9 mouse cellular contexts compared by ENCODE assay signal in genomic region chr4:155069191-155069590, GRCm38 (mm10). TPM values are rescaled to one million over a fixed set of nuclear protein-coding genes. Genes with fewer than 3 reads are reported as not detected.
DNase-seq lines count a peak whose midpoint lies in the region; ATAC-seq and TF ChIP-seq lines count a peak whose summit lies in the region.
"Had no signal": no experiment of that assay in that cellular context is flagged by ENCODE, and none has a peak within 500 bp of the region (broad histone marks: within the 10 kb centered on the region; RNA-seq: fewer than 3 reads in every experiment).

No protein-coding gene starts in this region.

- H3K9ac ChIP-seq in hindbrain, embryonic 13.5 days, result peak overlapping the region; percentile 43; the same call in 1 of the 2 replicates
- H3K9ac ChIP-seq in hindbrain, embryonic 16.5 days (ENCODE audit: low read depth, low read length), result no peak overlapping the region
- no peak overlapping the region for H3K9ac ChIP-seq in liver, postnatal 0 days (replicated peaks)
- H3K9ac ChIP-seq in forebrain, embryonic 15.5 days (replicated peaks), result no peak overlapping the region

- TF ChIP-seq CTCF in liver, postnatal 0 days (IDR thresholded peaks at IDR 0.05; ENCODE audit: low read depth), result peak; percentile 54

- H3K4me1 ChIP-seq in hindbrain, embryonic 13.5 days (replicated peaks), result peaks cover 22% of the 10 kb centered on the region
- H3K4me1 ChIP-seq in hindbrain, embryonic 16.5 days (ENCODE audit: control insufficient read depth, insufficient read depth, low read depth, low read length), result peaks cover 14% of the 10 kb centered on the region
- H3K4me1 ChIP-seq in liver, postnatal 0 days (ENCODE audit: insufficient read depth), result peaks cover 12% of the 10 kb centered on the region
- peaks cover 19% of the 10 kb centered on the region for H3K4me1 ChIP-seq in forebrain, embryonic 15.5 days

- no peak for ATAC-seq in hindbrain, embryonic 13.5 days (ENCODE audit: low FRiP score)
- ATAC-seq in hindbrain, embryonic 16.5 days, result no peak
- no peak for ATAC-seq in liver, postnatal 0 days
- ATAC-seq in frontal cortex, adult (ENCODE audit: low TSS enrichment), result no peak
- ATAC-seq in forebrain, embryonic 15.5 days (replicated peaks), result no peak

- H3K4me3 ChIP-seq in hindbrain, embryonic 13.5 days, result no peak overlapping the region
- no peak overlapping the region for H3K4me3 ChIP-seq in hindbrain, embryonic 16.5 days (ENCODE audit: low read length)
- no peak overlapping the region for H3K4me3 ChIP-seq in liver, postnatal 0 days (ENCODE audit: low read depth, low read length)
- H3K4me3 ChIP-seq in forebrain, embryonic 15.5 days, result no peak overlapping the region

- H3K36me3 ChIP-seq in hindbrain, embryonic 13.5 days, result peaks cover 57% of the 10 kb centered on the region
- H3K36me3 ChIP-seq in hindbrain, embryonic 16.5 days (ENCODE audit: control insufficient read depth, insufficient read depth, low read length), result peaks cover 36% of the 10 kb centered on the region
- H3K36me3 ChIP-seq in liver, postnatal 0 days (replicated peaks; ENCODE audit: insufficient read depth, low read length), result peaks cover 54% of the 10 kb centered on the region
- peaks cover 54% of the 10 kb centered on the region for H3K36me3 ChIP-seq in forebrain, embryonic 15.5 days

- 84% methylated on average over 6 of the region's 6 CpGs for WGBS in hindbrain, embryonic 13.5 days
- 84% methylated on average over 6 of the region's 6 CpGs for WGBS in hindbrain, embryonic 16.5 days
- WGBS in liver, postnatal 0 days (ENCODE audit: insufficient replicate concordance), result 77% methylated on average over 6 of the region's 6 CpGs
- WGBS in forebrain, embryonic 15.5 days, result 90% methylated on average over 6 of the region's 6 CpGs

- H3K4me2 ChIP-seq in hindbrain, embryonic 13.5 days, result no peak overlapping the region
- H3K4me2 ChIP-seq in hindbrain, embryonic 16.5 days (ENCODE audit: low read length), result no peak overlapping the region
- no peak overlapping the region for H3K4me2 ChIP-seq in liver, postnatal 0 days (ENCODE audit: low read depth, low read length)
- H3K4me2 ChIP-seq in forebrain, embryonic 15.5 days (replicated peaks), result no peak overlapping the region

- no peak for TF ChIP-seq EP300 in liver, postnatal 0 days (IDR thresholded peaks at IDR 0.05; ENCODE audit: low read depth)

- peak; percentile 43 to 49 for DNase-seq in right cerebral cortex, adult 2 months (ENCODE audit: low spot score in 2 of 2)
- DNase-seq in right cerebral cortex, postnatal 36 days (ENCODE audit: low spot score in 2 of 2), result no peak
- peak; percentile 38 for DNase-seq in ZHBTc4 (ENCODE audit: low read depth, low spot score)
- DNase-seq in liver, postnatal 0 days, result no peak

- no peaks in the 10 kb centered on the region for H3K9me3 ChIP-seq in hindbrain, embryonic 13.5 days
- H3K9me3 ChIP-seq in hindbrain, embryonic 16.5 days (ENCODE audit: control insufficient read depth, low read length), result no peaks in the 10 kb centered on the region
- H3K9me3 ChIP-seq in liver, postnatal 0 days (ENCODE audit: low read length), result no peaks in the 10 kb centered on the region
- no peaks in the 10 kb centered on the region for H3K9me3 ChIP-seq in forebrain, embryonic 15.5 days

- H3K27ac ChIP-seq in hindbrain, embryonic 13.5 days, result no peak overlapping the region
- H3K27ac ChIP-seq in hindbrain, embryonic 16.5 days (ENCODE audit: low read depth, low read length), result no peak overlapping the region
- H3K27ac ChIP-seq in liver, postnatal 0 days (ENCODE audit: low read depth), result no peak overlapping the region
- H3K27ac ChIP-seq in forebrain, embryonic 15.5 days (replicated peaks), result no peak overlapping the region
- H3K27ac ChIP-seq: macrophage had no signal

- 0 out of 2 replicates have a peak, but pooled peaks cover under 1% of the 10 kb centered on the region for H3K27me3 ChIP-seq in hindbrain, embryonic 13.5 days
- no peaks in the 10 kb centered on the region for H3K27me3 ChIP-seq in hindbrain, embryonic 16.5 days (replicated peaks; ENCODE audit: control insufficient read depth, insufficient read depth, low read length)
- no peaks in the 10 kb centered on the region for H3K27me3 ChIP-seq in liver, postnatal 0 days (ENCODE audit: insufficient read depth, low read length)
- no peaks in the 10 kb centered on the region for H3K27me3 ChIP-seq in forebrain, embryonic 15.5 days

RNA-seq across cellular contexts. Expression of gene Pex10, which starts 2.4 kb away (rescaled TPM):
- polyA plus RNA-seq in hindbrain, embryonic 13.5 days (2015; fragmentation: Nextera tagmentation; extraction: Ambion mirVana), result 18.6 and 24.2 TPM in 2 replicates
- 20.6 and 21.1 TPM in 2 replicates for polyA plus RNA-seq in hindbrain, embryonic 16.5 days (2015; fragmentation: Nextera tagmentation; extraction: Ambion mirVana)
- 5.9 and 6.8 TPM in 2 replicates for polyA plus RNA-seq in liver, postnatal 0 days (2015; fragmentation: Nextera tagmentation; extraction: Ambion mirVana)
- polyA plus RNA-seq in forebrain, embryonic 15.5 days (2015; fragmentation: Nextera tagmentation; extraction: Ambion mirVana), result 22.0 and 23.5 TPM in 2 replicates

RNA-seq across cellular contexts. Expression of gene Plch2, which starts 12.6 kb away (rescaled TPM):
- 8.4 and 11.1 TPM in 2 replicates for polyA plus RNA-seq in hindbrain, embryonic 13.5 days (2015; fragmentation: Nextera tagmentation; extraction: Ambion mirVana)
- polyA plus RNA-seq in hindbrain, embryonic 16.5 days (2015; fragmentation: Nextera tagmentation; extraction: Ambion mirVana), result 17.0 and 19.5 TPM in 2 replicates
- polyA plus RNA-seq in liver, postnatal 0 days (2015; fragmentation: Nextera tagmentation; extraction: Ambion mirVana), result 0.04 TPM in 1 of 2 replicates, not detected in the other
- 10.0 and 12.7 TPM in 2 replicates for polyA plus RNA-seq in forebrain, embryonic 15.5 days (2015; fragmentation: Nextera tagmentation; extraction: Ambion mirVana)
- polyA plus RNA-seq: macrophage had no signal

RNA-seq across cellular contexts. Expression of gene Rer1, which starts 17.0 kb away (rescaled TPM):
- polyA plus RNA-seq in hindbrain, embryonic 13.5 days (2015; fragmentation: Nextera tagmentation; extraction: Ambion mirVana), result 123 and 132 TPM in 2 replicates
- polyA plus RNA-seq in hindbrain, embryonic 16.5 days (2015; fragmentation: Nextera tagmentation; extraction: Ambion mirVana), result 125 and 131 TPM in 2 replicates
- polyA plus RNA-seq in liver, postnatal 0 days (2015; fragmentation: Nextera tagmentation; extraction: Ambion mirVana), result 111 and 118 TPM in 2 replicates
- polyA plus RNA-seq in forebrain, embryonic 15.5 days (2015; fragmentation: Nextera tagmentation; extraction: Ambion mirVana), result 127 TPM in 2 replicates

RNA-seq across cellular contexts. Expression of gene Morn1, which starts 17.2 kb away (rescaled TPM):
- 7.1 and 8.0 TPM in 2 replicates for polyA plus RNA-seq in hindbrain, embryonic 13.5 days (2015; fragmentation: Nextera tagmentation; extraction: Ambion mirVana)
- 7.5 and 9.5 TPM in 2 replicates for polyA plus RNA-seq in hindbrain, embryonic 16.5 days (2015; fragmentation: Nextera tagmentation; extraction: Ambion mirVana)
- polyA plus RNA-seq in liver, postnatal 0 days (2015; fragmentation: Nextera tagmentation; extraction: Ambion mirVana), result 2.2 TPM in 2 replicates
- polyA plus RNA-seq in forebrain, embryonic 15.5 days (2015; fragmentation: Nextera tagmentation; extraction: Ambion mirVana), result 8.8 and 8.9 TPM in 2 replicates

Comparison
In these comparisons a context has a peak if more than half of its experiments do, and no peak if none do; other contexts are left out.
1. DNase-seq: peak in right cerebral cortex, adult 2 months (2 of 2) and ZHBTc4 (single experiment); none in right cerebral cortex, postnatal 36 days (0 of 2) and liver, postnatal 0 days (single experiment).